Mouse (Mus musculus): Measurements from ENCODE around the gene Ninj2.

DNA sequence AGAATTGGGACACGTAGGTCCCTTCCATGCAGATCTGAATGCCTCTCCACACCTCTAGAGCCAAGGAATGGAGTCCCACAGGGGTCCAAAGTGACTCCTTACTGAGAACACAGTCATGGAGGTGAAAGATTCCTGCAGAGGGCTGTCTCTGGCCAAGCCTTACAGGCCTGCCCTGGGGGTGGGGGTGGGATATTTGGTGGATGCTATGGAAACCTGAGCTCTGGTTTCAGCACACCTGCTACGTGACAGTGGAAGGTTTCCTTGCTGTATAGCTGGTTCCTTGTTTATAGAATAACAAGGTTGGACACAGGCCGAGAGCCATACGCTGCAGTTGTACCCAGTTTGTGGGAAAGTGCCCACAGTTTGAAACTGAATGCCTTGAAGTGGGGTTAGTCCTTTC is 87.3 kb downstream of the Ninj2 start:
- TF ChIP-seq CTCF (IDR thresholded peaks at IDR 0.05) (no peak), EP300 (IDR thresholded peaks at IDR 0.05) (no peak)
